Mouse (Mus musculus) heart, postnatal 10 days (tissue): ENCODE measurements around the gene Clasrp. TPM values are rescaled to one million over a fixed set of nuclear protein-coding genes. Genes with fewer than 3 reads are reported as not detected.

Source experiments
- DNase-seq, 2 experiments: peaks; one replicate each; pipeline ENCODE4 v3.0.0; 2021
- intact Hi-C: fragments of 180-260 bp; cut with DNase I; formaldehyde crosslinking; loops from one replicate; pipeline ENCODE4 v1.15.1; 2025
- total RNA-seq, 2 experiments: library from RNA; stranded (reverse); gene quantifications; 2 replicates each; pipeline ENCODE4 v1.2.3; 2021

Gene Clasrp
- total RNA-seq, 2 experiments from 2014 or later: 24.1 to 29.5 TPM

GRCm38 (mm10) chr7:19540771-19541566 is 63.3 kb downstream of the Clasrp start:
- intact Hi-C loops: no loop called here

GRCm38 (mm10) chr7:19534676-19535075 is 69.6 kb downstream of the Clasrp start:
- DNase-seq: no peak
- intact Hi-C loops: no loop called here

More at GRCm38 (mm10) chr7:19540771-19541566, 63.3 kb downstream of the Clasrp start:
- no peak for DNase-seq

DNA sequence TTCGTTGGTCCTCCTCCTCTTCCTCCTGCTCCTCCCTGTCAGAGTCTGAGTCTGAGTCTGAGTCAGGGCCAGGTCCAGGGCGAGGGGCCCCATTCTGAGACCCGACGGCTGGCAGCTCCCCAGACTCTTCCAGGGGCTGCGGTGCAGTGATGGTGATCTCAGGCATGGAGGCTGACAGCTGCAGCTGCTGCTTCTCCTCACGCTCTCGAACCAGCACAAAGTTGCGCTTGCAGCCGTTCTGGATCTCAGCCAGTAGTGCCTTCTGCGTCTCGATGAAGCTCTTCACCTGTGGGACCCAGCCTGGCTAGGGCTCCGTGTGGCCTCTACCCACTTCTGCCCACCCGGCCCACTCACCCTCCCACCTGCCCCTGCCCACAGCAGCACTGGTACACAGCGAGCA is 72.0 kb downstream of the Clasrp start:
- intact Hi-C loops: no loop called here
- no peak for DNase-seq

GRCm38 (mm10) chr7:19531077-19531476 is 73.2 kb downstream of the Clasrp start:
- intact Hi-C loops: no loop called here
- DNase-seq: no peak

Other genes starting within 250 kb of the Clasrp start
- 10 to 100 TPM in 1 of 2 experiments, 1 to 10 TPM in 1; 8.2 to 11.0 TPM for gene Cd3eap, start 245.0 kb downstream of the Clasrp start, total RNA-seq
- gene Ppp1r13l, start 244.7 kb downstream of the Clasrp start, total RNA-seq: 10 to 100 TPM; 23.1 to 40.1 TPM
- 10 to 100 TPM; 10.3 to 12.3 TPM for gene Ercc2, start 222.5 kb downstream of the Clasrp start, total RNA-seq
- under 1 TPM; 0.26 to 0.55 TPM for gene Klc3, start 200.4 kb downstream of the Clasrp start, total RNA-seq
- gene Ckm, start 199.7 kb downstream of the Clasrp start, total RNA-seq: 1,000 to 10,000 TPM; 3,255 to 3,362 TPM
- gene Mark4, start 145.7 kb downstream of the Clasrp start, total RNA-seq: 10 to 100 TPM; 26.6 to 26.8 TPM
- gene Exoc3l2, start 141.2 kb downstream of the Clasrp start, total RNA-seq: 1 to 10 TPM in 1 of 2 experiments, under 1 TPM in 1; 0.81 to 1.0 TPM
- 1 to 10 TPM; 2.3 to 3.2 TPM for gene Bloc1s3, start 96.1 kb downstream of the Clasrp start, total RNA-seq
- gene Trappc6a, start 96.1 kb downstream of the Clasrp start, total RNA-seq: 10 to 100 TPM; 43.1 to 53.1 TPM
- gene Nkpd1, start 86.6 kb downstream of the Clasrp start, total RNA-seq: not detected
- 10 to 100 TPM; 43.1 to 46.2 TPM for gene Ppp1r37, start 41.4 kb downstream of the Clasrp start, total RNA-seq
- gene Zfp296, start 27.2 kb downstream of the Clasrp start, total RNA-seq: not detected
- 10 to 100 TPM; 54.5 to 58.0 TPM for gene Gemin7, start 26.9 kb downstream of the Clasrp start, total RNA-seq
- gene Relb, start 25.0 kb upstream of the Clasrp start, total RNA-seq: 10 to 100 TPM in 1 of 2 experiments, 1 to 10 TPM in 1; 9.4 to 12.0 TPM
- 100 to 1,000 TPM in 1 of 2 experiments, 10 to 100 TPM in 1; 95.2 to 102 TPM for gene Clptm1, start 60.5 kb upstream of the Clasrp start, total RNA-seq
- gene Apoc2, start 73.5 kb upstream of the Clasrp start, total RNA-seq: under 1 TPM in 1 of 2 experiments, not detected in 1; 0.60 TPM
- not detected for gene Gm44805, start 76.9 kb upstream of the Clasrp start, total RNA-seq
- gene Apoc4, start 77.0 kb upstream of the Clasrp start, total RNA-seq: not detected
- 10 to 100 TPM in 1 of 2 experiments, 1 to 10 TPM in 1; 5.2 to 14.7 TPM for gene Apoc1, start 88.2 kb upstream of the Clasrp start, total RNA-seq
- gene Apoe, start 94.7 kb upstream of the Clasrp start, total RNA-seq: 100 to 1,000 TPM; 268 to 276 TPM
- 100 to 1,000 TPM; 129 to 131 TPM for gene Tomm40, start 111.0 kb upstream of the Clasrp start, total RNA-seq
- gene Nectin2, start 146.0 kb upstream of the Clasrp start, total RNA-seq: 10 to 100 TPM; 43.1 to 45.2 TPM
- 100 to 1,000 TPM; 299 to 317 TPM for gene Bcam, start 166.5 kb upstream of the Clasrp start, total RNA-seq
- gene Cblc, start 192.3 kb upstream of the Clasrp start, total RNA-seq: under 1 TPM in 1 of 2 experiments, not detected in 1; 0.50 TPM
- gene Bcl3, start 218.3 kb upstream of the Clasrp start, total RNA-seq: 1 to 10 TPM; 5.6 to 5.7 TPM
- gene Gm19345, start 247.5 kb upstream of the Clasrp start, total RNA-seq: not detected